Mouse (Mus musculus) neural tube, embryonic 12.5 days (tissue): ENCODE data around the gene Odf3l1. TPM values are rescaled to one million over a fixed set of nuclear protein-coding genes. Genes with fewer than 3 reads are reported as not detected.

Experiments used
- polyA plus RNA-seq: library from polyadenylated mRNA; unstranded; fragments of >200 nt; fragmentation: Nextera tagmentation; extraction: Ambion mirVana; gene quantifications from 2 replicates; pipeline ENCODE4 v1.2.1, GENCODE M21; 2016

Gene Odf3l1
- polyA plus RNA-seq, 1 experiment from 2014 or later = not detected

Other genes starting within 250 kb of the Odf3l1 start
- gene Lingo1, start 68.2 kb downstream of the Odf3l1 start, polyA plus RNA-seq = 44.2 and 47.8 TPM in 2 replicates
- 5.3 and 5.8 TPM in 2 replicates for gene Cspg4, start 354 bp upstream of the Odf3l1 start, polyA plus RNA-seq
- gene Snx33, start 63.7 kb upstream of the Odf3l1 start, polyA plus RNA-seq = 5.6 and 6.5 TPM in 2 replicates
- 67.8 and 71.7 TPM in 2 replicates for gene Imp3, start 72.8 kb upstream of the Odf3l1 start, polyA plus RNA-seq
- gene Snupn, start 86.2 kb upstream of the Odf3l1 start, polyA plus RNA-seq = 28.2 and 28.7 TPM in 2 replicates
- 31.7 and 35.9 TPM in 2 replicates for gene Ptpn9, start 130.2 kb upstream of the Odf3l1 start, polyA plus RNA-seq
- gene Sin3a, start 207.4 kb upstream of the Odf3l1 start, polyA plus RNA-seq = 33.0 and 33.7 TPM in 2 replicates